Mouse (Mus musculus): Measurements from ENCODE around the gene Hsd17b6. TPM values are rescaled to one million over a fixed set of nuclear protein-coding genes. Genes with fewer than 3 reads are reported as not detected.
A peak's percentile ranks its signal among the peaks of the same experiment; 100 is the strongest.

Gene Hsd17b6
- total and polyA plus RNA-seq, 3 experiments, result 0.08 TPM; not detected in 2

GRCm38 (mm10) chr10:128049741-128050140, 42.3 kb upstream of the Hsd17b6 start:
- in situ Hi-C loops (cut with MboI; ENCODE audit: low pct_ligation_motif_present, low pct_unique_long_range_greater_than_20kb, low sequenced_read_pairs), result no loop called here

DNA sequence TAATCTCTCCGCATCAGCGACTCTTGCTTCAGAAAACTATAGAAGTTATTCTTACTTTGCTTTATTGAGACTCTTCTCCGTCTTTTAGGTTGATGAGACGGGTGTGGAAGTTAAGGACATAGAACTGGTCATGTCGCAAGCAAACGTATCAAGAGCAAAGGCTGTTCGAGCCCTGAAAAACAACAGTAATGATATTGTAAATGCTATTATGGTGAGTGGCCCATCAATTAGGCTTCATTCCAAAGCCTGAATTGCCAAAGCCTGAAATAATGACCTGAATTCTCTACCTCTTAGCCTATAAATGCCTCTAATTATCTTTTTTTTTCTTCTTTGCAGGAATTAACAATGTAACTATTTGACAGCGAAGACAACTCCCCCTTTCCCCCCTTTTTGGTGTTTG, 40.7 kb upstream of the Hsd17b6 start:
- in situ Hi-C loops (cut with MboI; ENCODE audit: low pct_ligation_motif_present, low pct_unique_long_range_greater_than_20kb, low sequenced_read_pairs), result no loop called here
- H3K9me3 ChIP-seq (replicated peaks; ENCODE audit: low read length), result no peaks in the 10 kb centered on the region
- peaks cover 56 to 79% of the 10 kb centered on the region in 2 experiments for H3K36me3 ChIP-seq (replicated peaks in 1 of 2; ENCODE audit: control insufficient read depth in 1 of 2, insufficient read depth in 1 of 2, low read length in 1 of 2)
- dilution Hi-C loops (cut with MboI; ENCODE audit: extremely low pct_ligation_motif_present, extremely low pct_unique_long_range_greater_than_20kb, low sequenced_read_pairs), result no loop called here
- H3K79me2 ChIP-seq (replicated peaks; ENCODE audit: control insufficient read depth, extremely low read depth, insufficient read depth, poor library complexity, severe bottlenecking), result peaks cover 34% of the 10 kb centered on the region
- no peak overlapping the region for H3K4me2 ChIP-seq (ENCODE audit: insufficient read depth, low read depth, poor library complexity, severe bottlenecking)
- H3K4me1 ChIP-seq (ENCODE audit: control insufficient read depth in 1 of 2, insufficient read depth in 2 of 2), result peaks cover 0 to 14% of the 10 kb centered on the region in 2 experiments; a peak in 2 of 4 replicates
- no peaks in the 10 kb centered on the region for H3K27me3 ChIP-seq (replicated peaks)
- no peak overlapping the region for H3K9ac ChIP-seq (ENCODE audit: insufficient read depth, low read depth)
- no peak overlapping the region for H3K27ac ChIP-seq (ENCODE audit: insufficient read depth, low read depth)
- no peak for DNase-seq (ENCODE audit: extremely low read depth)
- no peak overlapping the region for H3K4me3 ChIP-seq (replicated peaks in 1 of 3; ENCODE audit: low read depth in 2 of 3, low read length in 2 of 3, poor library complexity in 1 of 3)
- no peak for TF ChIP-seq BHLHE40 (IDR thresholded peaks at IDR 0.05; ENCODE audit: low read depth, low read length)
- no peak for TF ChIP-seq KAT2A (IDR thresholded peaks at IDR 0.05; ENCODE audit: insufficient replicate concordance, low read length)
- TF ChIP-seq ZC3H11A (IDR thresholded peaks at IDR 0.05; ENCODE audit: low read depth, low read length), result no peak
- TF ChIP-seq CHD1 (IDR thresholded peaks at IDR 0.05; ENCODE audit: low read depth, low read length), result no peak
- no peak for TF ChIP-seq TCF12 (IDR thresholded peaks at IDR 0.05; ENCODE audit: low read depth, low read length)
- no peak for TF ChIP-seq ELF1 (IDR thresholded peaks at IDR 0.05; ENCODE audit: low read depth, low read length)

More at GRCm38 (mm10) chr10:128049741-128050140, 42.3 kb upstream of the Hsd17b6 start:
- no peaks in the 10 kb centered on the region for H3K27me3 ChIP-seq (replicated peaks)
- H3K27ac ChIP-seq (ENCODE audit: insufficient read depth, low read depth), result no peak overlapping the region; the same call in 1 of the 2 replicates
- DNase-seq (ENCODE audit: extremely low read depth), result no peak
- dilution Hi-C loops (cut with MboI; ENCODE audit: extremely low pct_ligation_motif_present, extremely low pct_unique_long_range_greater_than_20kb, low sequenced_read_pairs), result no loop called here
- TF ChIP-seq POLR2A (IDR thresholded peaks at IDR 0.05; ENCODE audit: low read depth, low read length) (peak; percentile 41), ELF1 (IDR thresholded peaks at IDR 0.05; ENCODE audit: low read depth, low read length) (no peak)
- peaks cover 18% of the 10 kb centered on the region for H3K79me2 ChIP-seq (replicated peaks; ENCODE audit: control insufficient read depth, extremely low read depth, insufficient read depth, poor library complexity, severe bottlenecking)
- H3K4me1 ChIP-seq (ENCODE audit: control insufficient read depth in 1 of 2, insufficient read depth in 2 of 2), result peaks cover 0 to 3% of the 10 kb centered on the region in 2 experiments; a peak in 2 of 4 replicates
- no peaks in the 10 kb centered on the region for H3K9me3 ChIP-seq (replicated peaks; ENCODE audit: low read length)
- H3K4me2 ChIP-seq (ENCODE audit: insufficient read depth, low read depth, poor library complexity, severe bottlenecking), result no peak overlapping the region
- no peak overlapping the region for H3K9ac ChIP-seq (ENCODE audit: insufficient read depth, low read depth)
- H3K36me3 ChIP-seq (replicated peaks in 1 of 2; ENCODE audit: control insufficient read depth in 1 of 2, insufficient read depth in 1 of 2, low read length in 1 of 2), result peaks cover 44 to 63% of the 10 kb centered on the region in 2 experiments
- H3K4me3 ChIP-seq (replicated peaks in 1 of 3; ENCODE audit: low read depth in 2 of 3, low read length in 2 of 3, poor library complexity in 1 of 3), result no peak overlapping the region

DNA sequence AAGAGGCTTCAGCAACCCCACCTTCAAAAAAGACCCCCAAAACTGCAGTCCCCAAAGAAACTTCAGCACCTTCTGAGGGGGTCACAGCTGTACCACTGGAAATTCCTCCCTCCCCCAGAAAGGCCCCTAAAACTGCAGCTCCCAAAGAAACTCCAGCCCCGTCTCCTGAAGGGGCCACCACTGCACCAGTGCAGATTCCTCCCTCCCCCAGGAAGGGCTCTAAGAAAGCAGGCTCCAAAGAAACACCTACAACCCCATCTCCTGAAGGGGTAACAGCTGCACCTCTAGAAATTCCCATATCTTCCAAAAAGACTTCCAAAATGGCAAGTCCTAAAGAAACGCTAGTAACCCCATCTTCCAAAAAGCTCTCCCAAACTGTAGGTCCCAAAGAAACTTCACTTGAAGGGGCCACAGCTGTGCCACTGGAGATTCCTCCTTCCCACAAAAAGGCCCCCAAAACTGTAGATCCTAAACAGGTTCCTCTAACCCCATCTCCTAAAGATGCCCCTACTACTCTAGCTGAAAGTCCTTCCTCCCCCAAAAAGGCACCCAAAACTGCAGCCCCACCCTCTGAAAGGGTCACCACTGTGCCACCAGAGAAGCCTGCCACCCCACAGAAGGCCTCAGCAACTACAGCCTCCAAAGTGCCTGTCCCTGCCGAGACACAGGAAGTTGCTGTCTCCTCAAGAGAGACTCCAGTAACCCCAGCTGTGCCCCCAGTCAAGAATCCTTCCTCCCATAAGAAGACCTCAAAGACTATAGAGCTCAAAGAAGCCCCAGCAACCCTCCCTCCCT, 35.8 kb upstream of the Hsd17b6 start:
- TF ChIP-seq GABPA (IDR thresholded peaks at IDR 0.05; ENCODE audit: insufficient replicate concordance, low read depth, low read length) (no peak), POLR2AphosphoS2 (IDR thresholded peaks at IDR 0.05; ENCODE audit: low read depth, low read length) (no peak), CHD1 (IDR thresholded peaks at IDR 0.05; ENCODE audit: low read depth, low read length) (no peak), RAD21 (IDR thresholded peaks at IDR 0.05; ENCODE audit: low read depth, low read length) (no peak), MEF2A (IDR thresholded peaks at IDR 0.05; ENCODE audit: borderline replicate concordance, low read depth, low read length) (no peak), MAX (IDR thresholded peaks at IDR 0.05; ENCODE audit: low read length) (no peak), NRF1 (IDR thresholded peaks at IDR 0.05; ENCODE audit: low read depth, low read length) (no peak), ZMIZ1 (IDR thresholded peaks at IDR 0.05; ENCODE audit: low read depth, low read length) (no peak), E2F4 (IDR thresholded peaks at IDR 0.05; ENCODE audit: insufficient replicate concordance, low read depth, low read length) (no peak), ELF1 (IDR thresholded peaks at IDR 0.05; ENCODE audit: low read depth, low read length) (no peak), CHD2 (IDR thresholded peaks at IDR 0.05; ENCODE audit: low read length) (no peak), PAX5 (IDR thresholded peaks at IDR 0.05; ENCODE audit: low read length) (no peak), USF2 (conservative IDR thresholded peaks at IDR 0.05; ENCODE audit: low read depth, low read length) (no peak), IRF4 (IDR thresholded peaks at IDR 0.05; ENCODE audit: low read depth, low read length) (no peak), NELFE (IDR thresholded peaks at IDR 0.05; ENCODE audit: low read depth, low read length) (no peak), MYC (IDR thresholded peaks at IDR 0.05; ENCODE audit: low read depth, low read length) (no peak)
- in situ Hi-C loops (cut with MboI; ENCODE audit: low pct_ligation_motif_present, low pct_unique_long_range_greater_than_20kb, low sequenced_read_pairs), result no loop called here
- H3K4me3 ChIP-seq (replicated peaks in 1 of 3; ENCODE audit: low read depth in 2 of 3, low read length in 2 of 3, poor library complexity in 1 of 3), result no peak overlapping the region
- no peaks in the 10 kb centered on the region for H3K27me3 ChIP-seq (replicated peaks)
- no peak for DNase-seq (ENCODE audit: extremely low read depth)
- peaks cover 65 to 95% of the 10 kb centered on the region in 2 experiments for H3K36me3 ChIP-seq (replicated peaks in 1 of 2; ENCODE audit: control insufficient read depth in 1 of 2, insufficient read depth in 1 of 2, low read length in 1 of 2)
- peaks cover 12 to 57% of the 10 kb centered on the region in 2 experiments for H3K4me1 ChIP-seq (ENCODE audit: control insufficient read depth in 1 of 2, insufficient read depth in 2 of 2)
- no peak overlapping the region for H3K9ac ChIP-seq (ENCODE audit: insufficient read depth, low read depth)
- peaks cover 83% of the 10 kb centered on the region for H3K79me2 ChIP-seq (replicated peaks; ENCODE audit: control insufficient read depth, extremely low read depth, insufficient read depth, poor library complexity, severe bottlenecking)
- H3K4me2 ChIP-seq (ENCODE audit: insufficient read depth, low read depth, poor library complexity, severe bottlenecking), result no peak overlapping the region
- no peaks in the 10 kb centered on the region for H3K9me3 ChIP-seq (replicated peaks; ENCODE audit: low read length)
- dilution Hi-C loops (cut with MboI; ENCODE audit: extremely low pct_ligation_motif_present, extremely low pct_unique_long_range_greater_than_20kb, low sequenced_read_pairs), result no loop called here
- H3K27ac ChIP-seq (ENCODE audit: insufficient read depth, low read depth), result no peak overlapping the region

Data from CH12.LX (cell line).